Mouse (Mus musculus) hindbrain, embryonic 11.5 days (tissue): ENCODE results near the gene Zfp949. TPM values are rescaled to one million over a fixed set of nuclear protein-coding genes. Genes with fewer than 3 reads are reported as not detected.

Experiments
- polyA plus RNA-seq: library from polyadenylated mRNA; unstranded; fragments of >200 nt; fragmentation: Nextera tagmentation; extraction: Ambion mirVana; gene quantifications from 2 replicates; pipeline ENCODE4 v1.2.1, GENCODE M21; 2014

The Zfp949 gene
- polyA plus RNA-seq, 1 experiment from 2014 or later: 9.1 TPM

Other genes with a start within 250 kb of the Zfp949 start
- 0.73 and 2.1 TPM in 2 replicates for gene Nt5e, start 220.8 kb upstream of the Zfp949 start, polyA plus RNA-seq
- gene Snx14, start 109.1 kb upstream of the Zfp949 start, polyA plus RNA-seq: 19.2 and 22.4 TPM in 2 replicates
- 0.36 and 0.99 TPM in 2 replicates for gene Gm20537, start 91.4 kb upstream of the Zfp949 start, polyA plus RNA-seq
- 137 and 140 TPM in 2 replicates for gene Syncrip, start 65.4 kb upstream of the Zfp949 start, polyA plus RNA-seq
- 0.10 TPM in 1 of 2 replicates, not detected in the other for gene Trim43a, start 32.9 kb downstream of the Zfp949 start, polyA plus RNA-seq
- gene Mthfsl, start 172.3 kb downstream of the Zfp949 start, polyA plus RNA-seq: 25.4 and 30.3 TPM in 2 replicates
- gene Bcl2a1d, start 183.9 kb downstream of the Zfp949 start, polyA plus RNA-seq: not detected in 2 replicates